Mouse (Mus musculus): ENCODE results near the gene Rcor3. TPM values are rescaled to one million over a fixed set of nuclear protein-coding genes. Genes with fewer than 3 reads are reported as not detected.

Gene Rcor3
- polyA plus RNA-seq, 1 experiment from 2014 or later = 26.8 TPM

- Histone ChIP-seq H3K27ac (no peak overlapping the region), H3K9ac (no peak overlapping the region), H3K4me3 (no peak overlapping the region), H3K4me1 (0 out of 2 replicates have a peak, but pooled peaks cover 4% of the 10 kb centered on the region), H3K36me3 (no peaks in the 10 kb centered on the region), H3K4me2 (replicated peaks) (no peak overlapping the region), H3K9me3 (no peaks in the 10 kb centered on the region), H3K27me3 (no peaks in the 10 kb centered on the region)
- no peak for ATAC-seq (ENCODE audit: insufficient number of reproducible peaks, insufficient read depth, low FRiP score, low TSS enrichment)
- WGBS = 74% methylated on average over 1 of the region's 1 CpGs
These were observed 58.7 kb downstream of the Rcor3 start for GRCm38 (mm10) chr1:192079121-192079520.

GRCm38 (mm10) chr1:192078406-192078805 lies 59.5 kb downstream of the Rcor3 start:
- H3K4me1 ChIP-seq = 0 out of 2 replicates have a peak, but pooled peaks cover 4% of the 10 kb centered on the region

GRCm38 (mm10) chr1:192076796-192077535 lies 60.9 kb downstream of the Rcor3 start:
- no peak for ATAC-seq (ENCODE audit: insufficient number of reproducible peaks, insufficient read depth, low FRiP score, low TSS enrichment)
- Histone ChIP-seq H3K4me3 (no peak overlapping the region), H3K4me2 (replicated peaks) (no peak overlapping the region), H3K36me3 (no peaks in the 10 kb centered on the region), H3K27ac (no peak overlapping the region), H3K9ac (no peak overlapping the region), H3K4me1 (peaks cover 7% of the 10 kb centered on the region; the same call in 1 of the 2 replicates), H3K27me3 (no peaks in the 10 kb centered on the region), H3K9me3 (no peaks in the 10 kb centered on the region)

More at GRCm38 (mm10) chr1:192078406-192078805, 59.5 kb downstream of the Rcor3 start:
- ATAC-seq (ENCODE audit: insufficient number of reproducible peaks, insufficient read depth, low FRiP score, low TSS enrichment) = no peak
- 45% methylated on average over 3 of the region's 3 CpGs for WGBS
- Histone ChIP-seq H3K9me3 (no peaks in the 10 kb centered on the region), H3K27me3 (no peaks in the 10 kb centered on the region), H3K9ac (no peak overlapping the region), H3K27ac (no peak overlapping the region), H3K4me2 (replicated peaks) (no peak overlapping the region), H3K36me3 (no peaks in the 10 kb centered on the region), H3K4me3 (no peak overlapping the region)

GRCm38 (mm10) chr1:192076101-192076500 lies 61.8 kb downstream of the Rcor3 start:
- WGBS = 64% methylated on average over 4 of the region's 4 CpGs

GRCm38 (mm10) chr1:192074824-192075223 lies 63.0 kb downstream of the Rcor3 start:
- Histone ChIP-seq H3K4me2 (replicated peaks) (no peak overlapping the region), H3K9ac (no peak overlapping the region), H3K27ac (no peak overlapping the region), H3K36me3 (no peaks in the 10 kb centered on the region), H3K4me1 (peaks cover 19% of the 10 kb centered on the region), H3K27me3 (no peaks in the 10 kb centered on the region), H3K9me3 (no peaks in the 10 kb centered on the region), H3K4me3 (no peak overlapping the region)
- 80% methylated on average over 1 of the region's 1 CpGs for WGBS
- ATAC-seq (ENCODE audit: insufficient number of reproducible peaks, insufficient read depth, low FRiP score, low TSS enrichment) = no peak

More at GRCm38 (mm10) chr1:192076101-192076500, 61.8 kb downstream of the Rcor3 start:
- H3K4me2 ChIP-seq (replicated peaks) = no peak overlapping the region
- peaks cover 7% of the 10 kb centered on the region; the same call in 1 of the 2 replicates for H3K4me1 ChIP-seq
- H3K9ac ChIP-seq = no peak overlapping the region
- no peak overlapping the region for H3K4me3 ChIP-seq
- H3K27ac ChIP-seq = no peak overlapping the region
- no peaks in the 10 kb centered on the region for H3K36me3 ChIP-seq
- no peaks in the 10 kb centered on the region for H3K27me3 ChIP-seq
- no peak for ATAC-seq (ENCODE audit: insufficient number of reproducible peaks, insufficient read depth, low FRiP score, low TSS enrichment)
- no peaks in the 10 kb centered on the region for H3K9me3 ChIP-seq

- peaks cover 20% of the 10 kb centered on the region for H3K4me1 ChIP-seq
- ATAC-seq (ENCODE audit: insufficient number of reproducible peaks, insufficient read depth, low FRiP score, low TSS enrichment) = no peak
- H3K9me3 ChIP-seq = no peaks in the 10 kb centered on the region
- no peak overlapping the region for H3K4me3 ChIP-seq
- no peaks in the 10 kb centered on the region for H3K36me3 ChIP-seq
- H3K4me2 ChIP-seq (replicated peaks) = no peak overlapping the region
- H3K27ac ChIP-seq = no peak overlapping the region
- no peak overlapping the region for H3K9ac ChIP-seq
- no peaks in the 10 kb centered on the region for H3K27me3 ChIP-seq
- 86% methylated on average over 1 of the region's 1 CpGs for WGBS
These were observed 65.4 kb downstream of the Rcor3 start for GRCm38 (mm10) chr1:192072426-192072825.

- no peaks in the 10 kb centered on the region for H3K9me3 ChIP-seq
- no peaks in the 10 kb centered on the region for H3K27me3 ChIP-seq
- H3K9ac ChIP-seq = no peak overlapping the region
- peak overlapping the region; percentile 32 for H3K4me2 ChIP-seq (replicated peaks)
- WGBS = 48% methylated on average over 3 of the region's 3 CpGs
- 0 out of 2 replicates have a peak, but pooled peaks cover 9% of the 10 kb centered on the region for H3K36me3 ChIP-seq
- ATAC-seq (ENCODE audit: insufficient number of reproducible peaks, insufficient read depth, low FRiP score, low TSS enrichment) = no peak
- H3K4me1 ChIP-seq = peaks cover 20% of the 10 kb centered on the region
- no peak overlapping the region for H3K4me3 ChIP-seq
- H3K27ac ChIP-seq = 0 out of 2 replicates have a peak overlapping the region, but pooled peaks have one; percentile 18
These were observed 67.2 kb downstream of the Rcor3 start for GRCm38 (mm10) chr1:192070618-192071051.

GRCm38 (mm10) chr1:192069971-192070591 lies 67.8 kb downstream of the Rcor3 start:
- Histone ChIP-seq H3K27me3 (no peaks in the 10 kb centered on the region), H3K36me3 (0 out of 2 replicates have a peak, but pooled peaks cover 15% of the 10 kb centered on the region), H3K9me3 (0 out of 2 replicates have a peak, but pooled peaks cover 2% of the 10 kb centered on the region), H3K9ac (no peak overlapping the region), H3K27ac (peak overlapping the region; percentile 41; the same call in 1 of the 2 replicates), H3K4me1 (peaks cover 20% of the 10 kb centered on the region), H3K4me2 (replicated peaks) (peak overlapping the region; percentile 32), H3K4me3 (no peak overlapping the region)
- ATAC-seq (ENCODE audit: insufficient number of reproducible peaks, insufficient read depth, low FRiP score, low TSS enrichment) = no peak
- WGBS = 37% methylated on average over 13 of the region's 13 CpGs

- Histone ChIP-seq H3K9me3 (0 out of 2 replicates have a peak, but pooled peaks cover 2% of the 10 kb centered on the region), H3K4me1 (peaks cover 17% of the 10 kb centered on the region), H3K4me3 (no peak overlapping the region), H3K9ac (no peak overlapping the region), H3K4me2 (replicated peaks) (no peak overlapping the region), H3K36me3 (0 out of 2 replicates have a peak, but pooled peaks cover 23% of the 10 kb centered on the region), H3K27ac (no peak overlapping the region), H3K27me3 (no peaks in the 10 kb centered on the region)
- WGBS = 71% methylated on average over 2 of the region's 2 CpGs
- ATAC-seq (ENCODE audit: insufficient number of reproducible peaks, insufficient read depth, low FRiP score, low TSS enrichment) = no peak
These were observed 69.7 kb downstream of the Rcor3 start for GRCm38 (mm10) chr1:192068188-192068587.

- WGBS = 90% methylated on average over 3 of the region's 3 CpGs
These were observed 70.9 kb downstream of the Rcor3 start for GRCm38 (mm10) chr1:192066956-192067355.

GRCm38 (mm10) chr1:192063209-192063946 lies 74.5 kb downstream of the Rcor3 start:
- 0 out of 2 replicates have a peak, but pooled peaks cover 23% of the 10 kb centered on the region for H3K36me3 ChIP-seq
- no peak for ATAC-seq (ENCODE audit: insufficient number of reproducible peaks, insufficient read depth, low FRiP score, low TSS enrichment)

More at GRCm38 (mm10) chr1:192066956-192067355, 70.9 kb downstream of the Rcor3 start:
- Histone ChIP-seq H3K9ac (no peak overlapping the region), H3K4me1 (peaks cover 13% of the 10 kb centered on the region), H3K4me2 (replicated peaks) (no peak overlapping the region), H3K36me3 (0 out of 2 replicates have a peak, but pooled peaks cover 23% of the 10 kb centered on the region), H3K9me3 (0 out of 2 replicates have a peak, but pooled peaks cover 2% of the 10 kb centered on the region), H3K4me3 (no peak overlapping the region), H3K27me3 (no peaks in the 10 kb centered on the region), H3K27ac (no peak overlapping the region)
- no peak for ATAC-seq (ENCODE audit: insufficient number of reproducible peaks, insufficient read depth, low FRiP score, low TSS enrichment)

More at GRCm38 (mm10) chr1:192063209-192063946, 74.5 kb downstream of the Rcor3 start:
- Histone ChIP-seq H3K9ac (no peak overlapping the region), H3K9me3 (0 out of 2 replicates have a peak, but pooled peaks cover 2% of the 10 kb centered on the region), H3K4me3 (no peak overlapping the region), H3K27me3 (no peaks in the 10 kb centered on the region), H3K27ac (no peak overlapping the region), H3K4me1 (no peaks in the 10 kb centered on the region), H3K4me2 (replicated peaks) (no peak overlapping the region)
- 89% methylated on average over 8 of the region's 8 CpGs for WGBS
